Mouse (Mus musculus) heart, postnatal 4 days (tissue): Measurements from ENCODE around the gene AC170998.1. TPM values are rescaled to one million over a fixed set of nuclear protein-coding genes. Genes with fewer than 3 reads are reported as not detected.
"Not testable (repeated sequence)": the region's sequence is repeated elsewhere in the genome, so short reads cannot be mapped to it uniquely, and the experiment has no call there.

ENCODE experiments used
- DNase-seq: peaks from one replicate; pipeline ENCODE4 v3.0.0; 2021
- total RNA-seq, 2 experiments: library from RNA; stranded (reverse); gene quantifications; 2 replicates each; pipeline ENCODE4 v1.2.3; 2021

Gene AC170998.1
- total RNA-seq, 2 experiments from 2014 or later: 1.1 to 1.8 TPM

- no peak for DNase-seq
These were observed 18.7 kb upstream of the AC170998.1 start for GRCm38 (mm10) chr17:28707136-28707627.

- DNase-seq: no peak
These were observed 18.1 kb upstream of the AC170998.1 start for GRCm38 (mm10) chr17:28707816-28708215.

GRCm38 (mm10) chr17:28708989-28709388, 16.9 kb upstream of the AC170998.1 start:
- no peak for DNase-seq

- no peak for DNase-seq
These were observed 16.2 kb upstream of the AC170998.1 start for GRCm38 (mm10) chr17:28709552-28710290.

DNA sequence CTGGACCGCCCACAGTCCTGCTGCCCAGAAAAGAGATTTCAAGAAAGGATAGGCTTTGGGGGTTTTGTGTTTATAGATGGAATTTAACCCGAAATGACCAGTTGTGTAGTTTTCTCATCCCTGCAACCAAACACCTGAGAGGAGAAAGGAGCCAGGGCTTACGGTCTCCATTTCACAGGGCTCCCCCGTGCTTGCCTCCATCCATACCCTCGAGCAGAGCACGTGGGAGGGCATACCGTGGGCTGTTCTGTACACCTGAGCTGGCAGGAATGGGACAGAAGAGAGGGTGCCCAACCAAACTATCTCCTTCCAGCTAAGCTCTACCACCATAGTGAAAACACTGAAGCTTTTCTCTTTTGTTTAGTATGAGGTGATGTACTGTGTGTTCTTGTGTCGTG, 15.6 kb upstream of the AC170998.1 start:
- DNase-seq: no peak

DNA sequence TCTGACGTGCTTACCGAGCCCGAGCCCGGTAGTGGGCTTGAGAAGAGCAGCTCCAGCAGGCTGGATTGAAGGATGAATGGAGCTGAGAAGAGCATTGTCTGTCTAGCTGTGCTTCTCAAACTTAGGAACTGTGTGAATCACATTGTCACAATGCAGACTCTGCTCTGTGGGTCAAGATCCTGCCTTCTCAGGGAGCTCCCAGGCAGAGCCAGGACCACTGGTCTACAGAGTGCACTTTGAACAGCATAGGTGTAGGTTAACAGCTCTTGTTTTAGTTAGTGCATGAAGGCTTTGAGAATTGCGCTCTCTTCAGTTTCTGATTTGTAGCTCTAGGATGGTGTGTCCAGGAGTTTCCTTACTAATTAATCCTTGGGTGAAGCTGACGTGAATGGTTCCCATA, 14.6 kb upstream of the AC170998.1 start:
- DNase-seq: no peak

- peak; percentile 21 for DNase-seq
These were observed 13.6 kb upstream of the AC170998.1 start for GRCm38 (mm10) chr17:28712305-28712704.

- no peak for DNase-seq
These were observed 11.9 kb upstream of the AC170998.1 start for GRCm38 (mm10) chr17:28714006-28714405.

GRCm38 (mm10) chr17:28715832-28716548, 9.9 kb upstream of the AC170998.1 start:
- DNase-seq: no peak

DNA sequence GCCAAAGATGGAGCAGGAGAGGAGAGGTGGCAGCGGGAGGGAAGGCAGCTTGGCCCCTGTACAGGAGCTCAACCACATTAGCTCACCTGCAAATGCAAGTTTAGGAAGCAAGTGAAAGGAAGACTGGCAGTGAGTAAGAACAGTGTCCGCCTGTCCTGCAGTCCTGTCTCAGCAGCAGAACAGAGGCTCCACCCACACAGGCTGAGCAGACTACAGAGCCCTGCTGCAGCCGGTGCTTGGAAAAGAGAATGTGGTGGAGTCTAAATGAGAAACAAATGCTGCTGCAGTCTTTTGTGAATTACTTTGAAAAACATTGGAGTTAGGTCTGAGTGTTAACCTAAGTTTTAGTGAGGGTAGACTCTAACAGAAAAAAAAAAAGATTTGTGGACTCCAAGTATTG, 8.3 kb upstream of the AC170998.1 start:
- DNase-seq: no peak

GRCm38 (mm10) chr17:28727511-28727910, 1.6 kb downstream of the AC170998.1 start:
- DNase-seq: not testable (repeated sequence)

GRCm38 (mm10) chr17:28735317-28736105, 9.6 kb downstream of the AC170998.1 start:
- no peak for DNase-seq

GRCm38 (mm10) chr17:28736486-28736885, 10.6 kb downstream of the AC170998.1 start:
- no peak for DNase-seq

DNA sequence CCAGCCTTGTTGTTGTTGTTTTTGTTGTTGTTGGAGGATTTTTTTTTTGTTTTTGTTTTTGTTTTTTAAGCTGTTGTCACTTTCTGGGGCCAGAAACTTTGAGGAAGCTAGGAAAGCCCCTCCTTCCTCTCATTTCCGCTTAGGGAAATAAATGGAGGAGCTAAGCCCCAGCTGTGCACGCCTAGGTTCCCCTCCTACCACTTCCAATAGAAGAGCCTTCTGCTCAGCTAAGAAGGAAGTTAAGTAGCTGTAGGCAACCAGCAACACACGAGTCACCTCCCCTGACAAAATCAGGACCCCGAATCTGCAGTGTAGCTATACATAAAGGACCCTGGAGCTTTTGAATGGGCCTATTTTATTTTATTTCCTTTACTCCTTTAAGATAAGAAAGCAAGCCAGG, 12.1 kb downstream of the AC170998.1 start:
- no peak for DNase-seq

GRCm38 (mm10) chr17:28739244-28739643, 13.4 kb downstream of the AC170998.1 start:
- DNase-seq: no peak

DNA sequence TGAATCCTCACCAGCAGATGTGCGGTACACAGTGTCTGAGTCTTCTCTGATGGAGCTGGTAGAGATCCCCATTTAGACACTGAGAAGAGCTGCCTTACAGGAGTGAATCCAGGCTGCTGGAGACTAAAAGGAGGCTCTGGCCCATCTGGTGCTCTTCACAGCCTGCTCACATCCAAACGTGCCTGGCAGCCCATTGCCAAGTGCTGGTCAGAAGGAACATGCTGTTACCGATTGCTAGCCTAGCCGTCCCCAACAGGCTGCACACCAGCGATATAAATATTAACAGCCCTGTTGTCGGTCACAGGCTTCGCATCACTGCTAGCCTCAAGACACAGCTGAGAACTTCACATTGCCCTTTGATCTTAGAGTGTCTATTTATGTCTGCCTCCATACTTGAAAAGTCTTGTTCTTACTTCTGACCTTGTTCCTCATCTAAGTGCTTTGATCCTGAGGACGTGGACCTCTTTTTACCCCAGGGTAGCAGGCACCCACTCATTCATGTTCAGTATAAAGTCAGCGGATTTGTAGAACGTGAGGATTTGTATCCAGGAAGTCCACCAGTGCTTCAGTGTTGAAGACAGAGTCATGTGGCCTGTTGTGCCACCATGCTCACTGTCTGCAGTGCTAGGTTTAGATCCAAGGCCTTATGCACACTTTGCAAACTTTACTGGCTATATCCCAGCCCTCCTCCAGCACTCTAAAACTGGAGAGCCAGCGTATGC, 17.4 kb downstream of the AC170998.1 start:
- DNase-seq: no peak

GRCm38 (mm10) chr17:28743916-28744315, 18.0 kb downstream of the AC170998.1 start:
- no peak for DNase-seq

- DNase-seq: no peak
These were observed 19.9 kb downstream of the AC170998.1 start for GRCm38 (mm10) chr17:28745773-28746172.

DNA sequence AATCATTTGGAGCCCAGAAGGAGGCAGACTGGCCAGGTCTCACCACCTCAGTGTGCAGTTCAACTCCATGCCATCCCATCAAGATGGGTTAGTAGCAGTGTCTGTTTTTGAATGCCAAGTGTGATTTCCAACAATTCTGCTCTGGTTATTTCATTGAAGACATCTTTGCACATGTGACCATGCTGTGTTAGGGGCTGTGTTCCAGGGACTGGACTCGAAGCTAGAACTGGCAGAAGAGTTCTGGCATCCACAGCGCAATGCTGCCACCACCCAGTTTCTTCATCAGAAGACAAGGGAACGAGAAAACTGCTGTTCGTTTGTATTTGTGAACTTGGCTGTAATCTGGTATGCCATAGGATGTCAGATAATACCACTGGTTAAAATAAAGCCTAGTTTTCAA, 22.1 kb downstream of the AC170998.1 start:
- DNase-seq: no peak

DNA sequence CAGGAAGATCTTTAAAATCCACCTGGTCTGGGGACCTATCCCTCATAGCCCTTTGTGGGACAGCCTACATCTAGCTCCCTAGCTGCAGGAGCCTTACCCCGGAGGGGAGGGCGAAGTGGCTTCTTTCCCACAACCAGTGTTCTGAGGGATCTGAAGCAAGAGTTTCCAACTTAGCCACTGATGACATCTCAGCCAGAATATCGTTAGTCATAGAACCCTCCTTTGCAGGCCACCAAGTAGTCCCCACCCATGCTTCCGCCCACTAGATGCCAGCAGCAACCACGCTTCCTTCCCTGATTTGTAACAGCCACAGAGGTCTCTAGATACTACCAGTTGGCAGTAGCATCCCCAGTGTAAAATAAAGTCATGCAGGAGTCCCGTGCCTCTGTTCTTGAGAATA, 24.7 kb downstream of the AC170998.1 start:
- DNase-seq: no peak

DNA sequence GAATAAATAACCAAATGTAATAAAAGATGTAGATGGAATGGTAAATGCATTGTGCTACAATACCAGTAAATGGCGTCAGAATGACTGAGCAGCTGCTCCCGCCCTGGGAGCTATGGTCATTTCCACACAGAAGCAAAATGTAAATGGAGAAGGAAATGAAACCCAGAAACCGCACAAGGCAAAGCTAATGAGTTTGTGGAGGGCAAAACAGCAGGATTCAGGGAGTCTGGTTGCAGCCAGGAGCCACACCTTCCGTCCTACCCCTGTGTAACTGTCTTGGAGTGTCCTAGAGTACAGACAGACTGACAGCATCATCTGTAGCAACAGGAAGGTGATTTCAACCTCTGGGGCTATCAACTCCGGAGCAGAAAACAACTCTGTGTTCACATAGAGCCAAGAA, 30.6 kb downstream of the AC170998.1 start:
- DNase-seq: no peak

- no peak for DNase-seq
These were observed 31.6 kb downstream of the AC170998.1 start for GRCm38 (mm10) chr17:28757470-28757869.
